20 mouse cellular contexts compared by ENCODE assay signal in the genomic region with DNA sequence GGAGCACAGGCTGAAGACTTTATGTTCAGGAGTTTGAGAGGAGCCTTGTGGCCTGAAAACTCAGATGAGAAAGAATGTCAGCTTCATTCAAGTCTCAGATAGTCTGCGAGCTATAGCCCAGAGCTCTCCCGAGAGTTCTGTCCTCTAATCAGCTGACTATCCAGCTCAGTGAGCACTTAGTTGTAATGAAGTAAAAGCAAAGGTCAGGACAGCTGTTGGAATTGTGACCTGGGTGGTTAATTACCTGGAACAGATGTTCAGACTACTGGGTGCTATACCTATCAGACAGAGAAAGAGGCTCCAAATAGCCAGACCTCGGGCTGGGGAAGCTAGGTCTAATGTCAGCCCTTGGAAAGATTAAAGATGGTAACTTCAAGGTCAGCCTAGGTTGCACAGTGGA. TPM values are rescaled to one million over a fixed set of nuclear protein-coding genes. Genes with fewer than 3 reads are reported as not detected.
DNase-seq lines count a peak whose midpoint lies in the region; ATAC-seq and TF ChIP-seq lines count a peak whose summit lies in the region.
"Had no signal": no experiment of that assay in that cellular context is flagged by ENCODE, and none has a peak within 500 bp of the region (broad histone marks: within the 10 kb centered on the region; RNA-seq: fewer than 3 reads in every experiment).

No protein-coding gene starts in this region.

- no peak for TF ChIP-seq CTCF in layer of hippocampus, adult 2 months (conservative IDR thresholded peaks at IDR 0.05)
- no peak for TF ChIP-seq CTCF in intestine, postnatal 0 days (IDR thresholded peaks at IDR 0.05; ENCODE audit: low read depth)

- 31% methylated on average over 3 of the region's 3 CpGs for WGBS in heart, embryonic 14.5 days
- 33% methylated on average over 3 of the region's 3 CpGs for WGBS in intestine, postnatal 0 days
- WGBS in embryonic facial prominence, embryonic 10.5 days = 66% methylated on average over 3 of the region's 3 CpGs

- H3K4me3 ChIP-seq in heart, embryonic 14.5 days (ENCODE audit: control insufficient read depth in 1 of 2, insufficient read depth in 1 of 2, low read depth in 1 of 2, low read length in 2 of 2) = no peak overlapping the region
- no peak overlapping the region for H3K4me3 ChIP-seq in layer of hippocampus, adult 2 months
- no peak overlapping the region for H3K4me3 ChIP-seq in intestine, postnatal 0 days (ENCODE audit: low read depth, low read length)
- H3K4me3 ChIP-seq in embryonic facial prominence, embryonic 10.5 days = no peak overlapping the region
- H3K4me3 ChIP-seq: forebrain, embryonic 15.5 days; limb, embryonic 10.5 days; liver, embryonic 12.5 days; stomach, embryonic 15.5 days had no signal

- H3K27me3 ChIP-seq in heart, embryonic 14.5 days (ENCODE audit: control insufficient read depth, insufficient read depth, low read length) = no peaks in the 10 kb centered on the region
- no peaks in the 10 kb centered on the region for H3K27me3 ChIP-seq in intestine, postnatal 0 days (replicated peaks; ENCODE audit: control insufficient read depth, insufficient read depth, low read length)
- H3K27me3 ChIP-seq in embryonic facial prominence, embryonic 10.5 days (replicated peaks; ENCODE audit: low read depth, poor library complexity, severe bottlenecking) = no peaks in the 10 kb centered on the region
- H3K27me3 ChIP-seq: forebrain, embryonic 15.5 days; megakaryocyte, embryonic 14.5 days; stomach, embryonic 15.5 days had no signal

- no peak for ATAC-seq in heart, embryonic 14.5 days (ENCODE audit: insufficient number of reproducible peaks, insufficient read depth, low FRiP score, low read depth)
- peak; percentile 51 for ATAC-seq in intestine, postnatal 0 days
- ATAC-seq: forebrain, embryonic 15.5 days; liver, embryonic 12.5 days had no signal

- H3K9me3 ChIP-seq in heart, embryonic 14.5 days (ENCODE audit: control insufficient read depth, low read length) = no peaks in the 10 kb centered on the region
- H3K9me3 ChIP-seq in intestine, postnatal 0 days (ENCODE audit: control insufficient read depth) = no peaks in the 10 kb centered on the region
- no peaks in the 10 kb centered on the region for H3K9me3 ChIP-seq in embryonic facial prominence, embryonic 10.5 days
- H3K9me3 ChIP-seq: forebrain, embryonic 15.5 days; G1E; limb, embryonic 10.5 days; liver, embryonic 12.5 days; megakaryocyte, embryonic 14.5 days; stomach, embryonic 15.5 days had no signal

- H3K4me2 ChIP-seq in heart, embryonic 14.5 days (ENCODE audit: low read length) = peak overlapping the region; percentile 74
- no peak overlapping the region for H3K4me2 ChIP-seq in intestine, postnatal 0 days (replicated peaks; ENCODE audit: low read depth)
- H3K4me2 ChIP-seq: forebrain, embryonic 15.5 days; liver, embryonic 12.5 days; stomach, embryonic 15.5 days had no signal

- peak overlapping the region; percentile 7 to 61; a peak in 3 of 4 replicates for H3K27ac ChIP-seq in heart, embryonic 14.5 days (replicated peaks in 1 of 2; ENCODE audit: control insufficient read depth in 1 of 2, insufficient read depth in 1 of 2, low read depth in 2 of 2, low read length in 2 of 2)
- peak overlapping the region; percentile 15; the same call in 1 of the 2 replicates for H3K27ac ChIP-seq in layer of hippocampus, adult 2 months
- H3K27ac ChIP-seq in intestine, postnatal 0 days (ENCODE audit: low read depth, low read length) = peak overlapping the region; percentile 66
- H3K27ac ChIP-seq in embryonic facial prominence, embryonic 10.5 days (replicated peaks) = no peak overlapping the region
- H3K27ac ChIP-seq: forebrain, embryonic 15.5 days; limb, embryonic 10.5 days; liver, embryonic 12.5 days; stomach, embryonic 15.5 days had no signal

- H3K4me1 ChIP-seq in heart, embryonic 14.5 days (ENCODE audit: control insufficient read depth in 2 of 2, insufficient read depth in 2 of 2, low read length in 2 of 2) = peaks cover 32 to 84% of the 10 kb centered on the region in 2 experiments
- H3K4me1 ChIP-seq in intestine, postnatal 0 days (replicated peaks; ENCODE audit: control insufficient read depth, insufficient read depth, low read length) = peaks cover 20% of the 10 kb centered on the region
- peaks cover 45% of the 10 kb centered on the region for H3K4me1 ChIP-seq in embryonic facial prominence, embryonic 10.5 days

- no peak for DNase-seq in heart, adult 9 months (ENCODE audit: low spot score in 2 of 2)
- DNase-seq in layer of hippocampus, adult 2 months (ENCODE audit: low spot score in 2 of 2) = no peak
- no peak for DNase-seq in layer of hippocampus, postnatal 10 days (ENCODE audit: low spot score in 2 of 2)
- DNase-seq in kidney, postnatal 36 days = peak; percentile 47 to 73
- no peak for DNase-seq in embryonic facial prominence, embryonic 10.5 days (ENCODE audit: low spot score)
- DNase-seq in right cerebral cortex, adult 2 months (ENCODE audit: low spot score in 2 of 2) = no peak
- DNase-seq: adrenal gland, postnatal 10 days; cerebellum, adult 9-10 months; embryo, embryonic 11 days; heart, postnatal 14 days; spleen, adult 18-20 months; thymus, postnatal 14 days had no signal

- H3K36me3 ChIP-seq in heart, embryonic 14.5 days (ENCODE audit: control insufficient read depth, insufficient read depth, low read length) = peaks cover 93% of the 10 kb centered on the region
- H3K36me3 ChIP-seq in intestine, postnatal 0 days (ENCODE audit: control insufficient read depth, insufficient read depth) = peaks cover 38% of the 10 kb centered on the region
- peaks cover 99% of the 10 kb centered on the region for H3K36me3 ChIP-seq in embryonic facial prominence, embryonic 10.5 days (replicated peaks)

- peak overlapping the region; percentile 43; the same call in 1 of the 2 replicates for H3K9ac ChIP-seq in heart, embryonic 14.5 days (ENCODE audit: low read length)
- H3K9ac ChIP-seq in intestine, postnatal 0 days (ENCODE audit: low read depth, low read length) = 0 out of 2 replicates have a peak overlapping the region, but pooled peaks have one; percentile 22
- H3K9ac ChIP-seq: forebrain, embryonic 15.5 days; liver, embryonic 12.5 days; stomach, embryonic 15.5 days had no signal

RNA-seq across cellular contexts. Expression of a gene that starts 7.8 kb away (rescaled TPM):
- 1,792 and 1,798 TPM in 2 replicates for polyA plus RNA-seq in heart, embryonic 14.5 days (2014; fragmentation: Nextera tagmentation; extraction: Ambion mirVana)
- 1,000 to 10,000 TPM; 1,301 to 1,421 TPM for total RNA-seq in layer of hippocampus, adult 2 months (2021)
- total RNA-seq in layer of hippocampus, postnatal 10 days (2021) = 100 to 1,000 TPM; 761 to 808 TPM
- 271 and 302 TPM in 2 replicates for polyA plus RNA-seq in intestine, postnatal 0 days (2015; fragmentation: Nextera tagmentation; extraction: Ambion mirVana)
- 2,716 and 3,081 TPM in 2 replicates for polyA plus RNA-seq in embryonic facial prominence, embryonic 10.5 days (2016; fragmentation: Nextera tagmentation; extraction: Ambion mirVana)

RNA-seq across cellular contexts. Expression of a gene that starts 16.0 kb away (rescaled TPM):
- 0.27 and 0.43 TPM in 2 replicates for polyA plus RNA-seq in heart, embryonic 14.5 days (2014; fragmentation: Nextera tagmentation; extraction: Ambion mirVana)
- total RNA-seq in layer of hippocampus, adult 2 months (2021) = 1 to 10 TPM; 5.7 to 7.5 TPM
- total RNA-seq in layer of hippocampus, postnatal 10 days (2021) = 10 to 100 TPM; 12.8 to 14.7 TPM
- 0.37 and 0.39 TPM in 2 replicates for polyA plus RNA-seq in intestine, postnatal 0 days (2015; fragmentation: Nextera tagmentation; extraction: Ambion mirVana)
- 0.24 and 0.64 TPM in 2 replicates for polyA plus RNA-seq in embryonic facial prominence, embryonic 10.5 days (2016; fragmentation: Nextera tagmentation; extraction: Ambion mirVana)
- total RNA-seq: G1E had no signal
- polyA plus RNA-seq: G1E had no signal

RNA-seq across cellular contexts. Expression of a gene that starts 46.9 kb away (rescaled TPM):
- polyA plus RNA-seq in heart, embryonic 14.5 days (2014; fragmentation: Nextera tagmentation; extraction: Ambion mirVana) = 19.5 and 24.6 TPM in 2 replicates
- 100 to 1,000 TPM; 129 to 132 TPM for total RNA-seq in layer of hippocampus, adult 2 months (2021)
- 100 to 1,000 TPM; 177 to 180 TPM for total RNA-seq in layer of hippocampus, postnatal 10 days (2021)
- polyA plus RNA-seq in intestine, postnatal 0 days (2015; fragmentation: Nextera tagmentation; extraction: Ambion mirVana) = 12.0 and 14.3 TPM in 2 replicates
- polyA plus RNA-seq in embryonic facial prominence, embryonic 10.5 days (2016; fragmentation: Nextera tagmentation; extraction: Ambion mirVana) = 37.7 and 40.8 TPM in 2 replicates

Comparison
In these comparisons a context has a peak if more than half of its experiments do, and no peak if none do; other contexts are left out.
1. DNase-seq: peak in kidney, postnatal 36 days (2 of 2); none in heart, adult 9 months (0 of 2), layer of hippocampus, adult 2 months (0 of 2), layer of hippocampus, postnatal 10 days (0 of 2), embryonic facial prominence, embryonic 10.5 days (single experiment) and right cerebral cortex, adult 2 months (0 of 2).